Mouse (Mus musculus): Measurements from ENCODE around the gene Gm26566. TPM values are rescaled to one million over a fixed set of nuclear protein-coding genes. Genes with fewer than 3 reads are reported as not detected.

The Gm26566 gene
- polyA plus RNA-seq, 1 experiment, result 0.34 TPM

DNA sequence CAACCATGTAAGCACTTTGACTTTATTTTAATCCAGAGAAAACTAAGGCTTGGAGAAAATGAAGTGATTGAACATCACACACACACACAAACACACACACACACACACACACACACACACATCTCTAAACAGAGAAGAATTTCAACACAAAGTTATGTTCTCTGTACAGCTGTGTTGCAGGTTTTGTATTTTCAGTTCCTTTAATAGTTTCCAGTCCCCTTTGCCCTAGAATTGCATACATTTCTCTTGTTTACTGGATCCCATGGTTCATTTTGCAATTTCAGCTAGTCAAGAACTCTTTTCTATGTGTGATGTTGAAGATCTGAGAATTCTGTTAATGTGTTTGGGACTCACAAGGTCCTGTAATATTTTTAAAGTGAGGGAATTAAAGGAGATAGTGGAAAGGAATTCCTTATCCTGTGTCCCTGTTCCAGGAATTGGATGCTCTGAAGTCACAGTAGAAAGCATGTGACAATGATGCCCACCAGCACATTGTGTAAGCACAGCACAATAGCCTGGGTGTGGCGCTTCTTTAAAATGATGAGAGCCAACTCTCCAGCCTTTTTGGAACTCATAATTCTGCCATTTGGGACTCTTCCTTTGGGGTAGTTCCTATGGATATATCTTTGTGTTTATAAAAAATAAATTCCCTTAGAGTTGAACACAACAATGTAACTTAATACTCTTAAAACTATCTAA, 14.3 kb upstream of the Gm26566 start:
- DNase-seq, result no peak
- TF ChIP-seq POLR2A (IDR thresholded peaks at IDR 0.05; ENCODE audit: low read depth, low read length) (no peak), CTCF (conservative IDR thresholded peaks at IDR 0.05; ENCODE audit: insufficient read depth, insufficient read length, low read depth, low read length) (no peak)
- WGBS, result 93% methylated on average over 1 of the region's 1 CpGs

DNA sequence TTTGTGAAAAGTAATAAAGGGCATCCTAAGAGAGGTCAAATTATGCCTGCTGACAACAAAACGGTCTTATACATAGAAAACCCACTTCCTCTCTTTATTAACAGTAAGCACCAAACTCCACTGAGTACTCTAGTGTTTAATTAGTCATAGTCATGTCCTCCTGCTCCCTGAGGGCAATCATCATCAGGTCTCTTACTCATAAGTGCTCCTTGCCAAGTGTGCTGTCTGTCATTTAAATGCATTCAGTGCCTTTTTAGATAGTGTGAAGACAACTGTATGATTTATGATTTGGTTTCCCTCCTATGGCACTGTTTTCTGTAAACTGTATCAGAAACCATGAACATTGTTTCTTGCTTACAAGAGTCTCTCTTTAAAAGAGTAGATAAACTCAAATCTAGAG, 7.3 kb upstream of the Gm26566 start:
- no peak overlapping the region for H3K4me3 ChIP-seq (ENCODE audit: insufficient read depth, low read depth, low read length)
- 57% methylated on average over 1 of the region's 1 CpGs for WGBS
- TF ChIP-seq POLR2A (IDR thresholded peaks at IDR 0.05; ENCODE audit: low read depth, low read length) (no peak), CTCF (conservative IDR thresholded peaks at IDR 0.05; ENCODE audit: insufficient read depth, insufficient read length, low read depth, low read length) (no peak)
- H3K4me1 ChIP-seq (ENCODE audit: control insufficient read depth, insufficient read depth, low read length), result peaks cover 4% of the 10 kb centered on the region; the same call in 1 of the 2 replicates
- no peaks in the 10 kb centered on the region for H3K27me3 ChIP-seq (replicated peaks; ENCODE audit: control insufficient read depth, insufficient read depth, low read length)
- H3K36me3 ChIP-seq (ENCODE audit: control insufficient read depth, insufficient read depth, low read length), result peaks cover 7% of the 10 kb centered on the region
- no peak for DNase-seq
- no peak overlapping the region for H3K27ac ChIP-seq (ENCODE audit: insufficient read depth, low read depth, low read length)

More for the DNA sequence above, 14.3 kb upstream of the Gm26566 start:
- no peaks in the 10 kb centered on the region for H3K36me3 ChIP-seq (ENCODE audit: control insufficient read depth, insufficient read depth, low read length)
- H3K27me3 ChIP-seq (replicated peaks; ENCODE audit: control insufficient read depth, insufficient read depth, low read length), result no peaks in the 10 kb centered on the region
- no peak overlapping the region for H3K27ac ChIP-seq (ENCODE audit: insufficient read depth, low read depth, low read length)
- H3K4me1 ChIP-seq (ENCODE audit: control insufficient read depth, insufficient read depth, low read length), result 0 out of 2 replicates have a peak, but pooled peaks cover 3% of the 10 kb centered on the region
- no peak overlapping the region for H3K4me3 ChIP-seq (ENCODE audit: insufficient read depth, low read depth, low read length)

DNA sequence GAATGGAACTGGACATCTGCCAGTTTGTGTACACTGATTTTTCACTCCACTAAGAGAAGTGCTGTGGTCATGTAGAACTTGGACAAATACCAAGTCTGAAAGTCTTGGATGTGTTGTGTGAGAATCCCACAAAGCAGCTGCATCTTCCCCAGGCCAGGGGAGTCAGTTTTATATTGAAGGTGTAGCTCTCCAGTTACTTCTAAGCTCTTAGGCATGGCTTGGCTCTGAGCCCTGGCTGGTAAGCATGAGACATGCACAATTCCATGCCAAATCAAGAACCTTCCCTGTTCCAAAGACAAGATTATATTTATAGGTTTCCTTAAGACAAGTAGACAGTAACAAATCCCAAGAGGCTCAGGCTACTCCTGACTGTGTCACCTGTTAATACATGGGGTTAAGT, 6.5 kb upstream of the Gm26566 start:
- H3K4me1 ChIP-seq (ENCODE audit: control insufficient read depth, insufficient read depth, low read length), result peaks cover 4% of the 10 kb centered on the region; the same call in 1 of the 2 replicates
- H3K4me3 ChIP-seq (ENCODE audit: insufficient read depth, low read depth, low read length), result no peak overlapping the region
- H3K27me3 ChIP-seq (replicated peaks; ENCODE audit: control insufficient read depth, insufficient read depth, low read length), result no peaks in the 10 kb centered on the region
- no peak for TF ChIP-seq CTCF (conservative IDR thresholded peaks at IDR 0.05; ENCODE audit: insufficient read depth, insufficient read length, low read depth, low read length)
- no peak for TF ChIP-seq POLR2A (IDR thresholded peaks at IDR 0.05; ENCODE audit: low read depth, low read length)
- H3K27ac ChIP-seq (ENCODE audit: insufficient read depth, low read depth, low read length), result no peak overlapping the region
- DNase-seq, result peak; percentile 37
- peaks cover 7% of the 10 kb centered on the region for H3K36me3 ChIP-seq (ENCODE audit: control insufficient read depth, insufficient read depth, low read length)

DNA sequence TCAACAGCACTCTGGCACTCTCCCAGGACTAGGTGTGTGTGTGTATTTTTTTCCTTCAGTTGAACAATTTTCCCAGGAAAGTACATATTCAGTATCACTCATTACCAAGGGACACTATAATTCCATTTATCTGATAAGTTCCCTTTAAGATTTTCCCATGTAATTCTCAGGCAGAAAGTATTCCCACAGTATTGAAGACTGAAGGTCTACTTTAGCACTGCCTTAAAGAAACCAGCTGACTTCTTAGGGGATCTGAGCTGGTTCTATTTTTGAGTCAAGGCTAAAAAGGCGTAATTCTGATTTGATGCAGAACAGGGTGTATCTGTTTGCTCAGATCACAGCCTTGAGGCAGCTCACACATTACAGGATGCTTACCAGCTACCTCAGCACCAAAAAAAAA, 2.9 kb upstream of the Gm26566 start:
- Histone ChIP-seq H3K27ac (ENCODE audit: insufficient read depth, low read depth, low read length) (no peak overlapping the region), H3K36me3 (ENCODE audit: control insufficient read depth, insufficient read depth, low read length) (peaks cover 7% of the 10 kb centered on the region), H3K27me3 (replicated peaks; ENCODE audit: control insufficient read depth, insufficient read depth, low read length) (no peaks in the 10 kb centered on the region), H3K4me1 (ENCODE audit: control insufficient read depth, insufficient read depth, low read length) (peaks cover 4% of the 10 kb centered on the region; the same call in 1 of the 2 replicates), H3K4me3 (ENCODE audit: insufficient read depth, low read depth, low read length) (peak overlapping the region; percentile 8; the same call in 1 of the 2 replicates)
- DNase-seq, result no peak
- TF ChIP-seq POLR2A (IDR thresholded peaks at IDR 0.05; ENCODE audit: low read depth, low read length), result no peak
- no peak for TF ChIP-seq CTCF (conservative IDR thresholded peaks at IDR 0.05; ENCODE audit: insufficient read depth, insufficient read length, low read depth, low read length)
- 6% methylated on average over 1 of the region's 1 CpGs for WGBS

DNA sequence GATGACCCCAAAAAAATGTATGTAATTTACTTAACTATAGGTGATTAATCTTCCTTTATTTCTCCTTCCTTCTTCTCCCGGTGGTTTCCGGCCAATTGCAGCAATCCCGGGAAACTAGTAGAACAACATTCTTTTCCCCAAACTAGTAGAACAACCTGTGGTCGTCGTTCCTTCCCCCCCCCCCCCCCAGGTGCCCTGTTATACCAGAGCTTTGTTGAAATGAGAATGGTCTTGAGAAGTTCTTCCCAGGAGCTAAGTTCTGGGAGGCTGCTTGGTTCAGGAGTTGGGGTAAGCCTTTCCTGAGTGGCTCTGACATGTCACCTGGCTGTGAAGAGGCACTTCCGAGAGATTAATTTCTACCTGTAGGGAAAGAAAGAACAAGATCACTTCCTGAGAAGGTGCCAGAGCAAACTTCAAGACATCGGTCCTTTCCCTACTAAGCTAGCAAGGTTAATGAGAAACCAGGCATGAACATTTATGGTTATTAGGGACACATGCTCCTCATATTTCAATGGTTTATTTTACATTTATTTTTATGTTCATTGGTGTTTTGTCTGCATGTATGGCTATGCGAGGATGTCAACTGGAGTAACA, 2.0 kb downstream of the Gm26566 start:
- peak overlapping the region; percentile 96 for H3K27ac ChIP-seq (ENCODE audit: insufficient read depth, low read depth, low read length)
- 22% methylated on average over 8 of the region's 8 CpGs for WGBS
- H3K27me3 ChIP-seq (replicated peaks; ENCODE audit: control insufficient read depth, insufficient read depth, low read length), result no peaks in the 10 kb centered on the region
- DNase-seq, result peak; percentile 67
- H3K4me3 ChIP-seq (ENCODE audit: insufficient read depth, low read depth, low read length), result peak overlapping the region; percentile 18; the same call in 1 of the 2 replicates
- H3K36me3 ChIP-seq (ENCODE audit: control insufficient read depth, insufficient read depth, low read length), result peaks cover under 1% of the 10 kb centered on the region; the same call in 1 of the 2 replicates
- TF ChIP-seq CTCF (conservative IDR thresholded peaks at IDR 0.05; ENCODE audit: insufficient read depth, insufficient read length, low read depth, low read length), result no peak
- no peak for TF ChIP-seq POLR2A (IDR thresholded peaks at IDR 0.05; ENCODE audit: low read depth, low read length)
- peaks cover 3% of the 10 kb centered on the region; the same call in 1 of the 2 replicates for H3K4me1 ChIP-seq (ENCODE audit: control insufficient read depth, insufficient read depth, low read length)

DNA sequence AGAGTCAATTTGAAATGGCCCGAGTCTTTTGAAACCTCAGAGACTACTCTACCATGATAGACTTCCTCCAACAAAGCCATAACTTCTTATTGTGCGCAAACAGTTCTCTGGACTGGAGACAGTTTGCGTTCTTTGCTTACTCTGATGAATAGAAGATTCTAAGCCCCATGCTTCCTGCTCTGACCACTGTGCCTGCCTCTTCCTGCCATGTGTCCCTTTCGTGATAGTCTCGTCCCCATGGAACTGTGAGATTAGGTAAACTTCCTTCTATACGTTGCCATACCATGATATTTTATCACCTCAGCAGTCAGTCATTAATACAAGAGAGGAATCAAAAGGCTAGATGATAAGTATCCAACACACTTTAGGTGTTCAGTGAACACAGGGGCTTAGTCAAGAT, 5.1 kb downstream of the Gm26566 start:
- WGBS, result 77% methylated on average over 6 of the region's 6 CpGs
- Histone ChIP-seq H3K4me3 (ENCODE audit: insufficient read depth, low read depth, low read length) (no peak overlapping the region), H3K4me1 (ENCODE audit: control insufficient read depth, insufficient read depth, low read length) (0 out of 2 replicates have a peak, but pooled peaks cover 3% of the 10 kb centered on the region), H3K27me3 (replicated peaks; ENCODE audit: control insufficient read depth, insufficient read depth, low read length) (no peaks in the 10 kb centered on the region), H3K27ac (ENCODE audit: insufficient read depth, low read depth, low read length) (no peak overlapping the region), H3K36me3 (ENCODE audit: control insufficient read depth, insufficient read depth, low read length) (no peaks in the 10 kb centered on the region)
- no peak for DNase-seq
- no peak for TF ChIP-seq CTCF (conservative IDR thresholded peaks at IDR 0.05; ENCODE audit: insufficient read depth, insufficient read length, low read depth, low read length)
- no peak for TF ChIP-seq POLR2A (IDR thresholded peaks at IDR 0.05; ENCODE audit: low read depth, low read length)

DNA sequence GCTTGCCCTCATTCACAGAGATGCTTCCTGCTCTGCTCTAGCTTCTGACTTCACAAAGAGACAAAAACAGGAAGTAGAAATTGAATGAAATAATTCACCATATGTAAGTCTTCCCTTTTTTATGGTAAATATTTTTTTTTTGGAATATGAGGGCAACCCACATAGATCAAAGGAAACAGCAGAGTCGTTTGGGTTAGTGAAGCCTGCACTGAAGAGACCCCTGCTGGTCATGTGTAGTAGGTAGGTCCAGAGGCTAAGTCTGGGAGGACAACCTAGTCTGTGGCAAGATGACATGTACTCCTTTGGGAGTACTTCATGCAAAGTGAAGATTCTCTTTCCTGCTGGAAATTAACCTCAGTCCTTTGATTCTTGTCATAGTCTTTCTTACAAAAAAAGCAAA, 5.7 kb downstream of the Gm26566 start:
- Histone ChIP-seq H3K4me1 (ENCODE audit: control insufficient read depth, insufficient read depth, low read length) (0 out of 2 replicates have a peak, but pooled peaks cover 3% of the 10 kb centered on the region), H3K27ac (ENCODE audit: insufficient read depth, low read depth, low read length) (no peak overlapping the region), H3K36me3 (ENCODE audit: control insufficient read depth, insufficient read depth, low read length) (no peaks in the 10 kb centered on the region), H3K4me3 (ENCODE audit: insufficient read depth, low read depth, low read length) (no peak overlapping the region), H3K27me3 (replicated peaks; ENCODE audit: control insufficient read depth, insufficient read depth, low read length) (no peaks in the 10 kb centered on the region)
- DNase-seq, result peak; percentile 68
- 0% methylated on average over 1 of the region's 1 CpGs for WGBS
- TF ChIP-seq CTCF (conservative IDR thresholded peaks at IDR 0.05; ENCODE audit: insufficient read depth, insufficient read length, low read depth, low read length), result peak; percentile 78
- TF ChIP-seq POLR2A (IDR thresholded peaks at IDR 0.05; ENCODE audit: low read depth, low read length), result no peak

Data from kidney, adult 2 months (tissue).